13 mouse cellular contexts compared by ENCODE assay signal in the genomic region with DNA sequence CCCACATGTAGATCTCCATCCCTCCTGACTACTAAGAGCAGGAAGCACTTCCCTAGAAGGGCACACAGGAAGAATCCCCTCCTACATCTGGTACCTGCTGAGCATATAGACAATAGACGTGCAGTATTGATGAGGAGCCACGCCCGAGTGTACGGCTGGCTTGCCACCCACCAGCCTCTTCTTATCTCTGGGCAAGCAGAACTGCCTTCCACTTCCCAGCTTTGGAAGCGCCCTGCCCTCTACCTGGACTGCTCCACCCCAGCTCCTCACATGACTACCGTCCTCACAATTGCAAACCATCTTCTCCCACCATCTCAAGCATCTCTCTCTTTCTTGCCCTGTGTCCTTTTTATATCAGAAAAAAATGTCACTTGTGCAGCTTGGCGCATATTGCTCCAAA.
"Had no signal": no experiment of that assay in that cellular context is flagged by ENCODE, and none has a peak within 500 bp of the region (broad histone marks: within the 10 kb centered on the region; RNA-seq: fewer than 3 reads in every experiment).

No protein-coding gene starts in this region.

- H3K9ac ChIP-seq: intestine, embryonic 15.5 days; lung, embryonic 15.5 days had no signal

- ATAC-seq: intestine, embryonic 15.5 days had no signal

- H3K4me1 ChIP-seq: intestine, embryonic 15.5 days; lung, embryonic 15.5 days had no signal

- H3K4me3 ChIP-seq: intestine, embryonic 15.5 days; lung, embryonic 15.5 days; megakaryocyte, embryonic 14.5 days had no signal

- H3K27me3 ChIP-seq: intestine, embryonic 15.5 days; lung, embryonic 15.5 days; megakaryocyte, embryonic 14.5 days had no signal

- H3K27ac ChIP-seq: intestine, embryonic 15.5 days; lung, embryonic 15.5 days had no signal

- H3K9me3 ChIP-seq: intestine, embryonic 15.5 days; lung, embryonic 15.5 days had no signal

- DNase-seq: kidney, adult 11 months; kidney, adult 8-10 months; kidney, postnatal 25 days; lung, adult 18-20 months; lung, postnatal 10 days; lung, postnatal 36 days; midbrain, embryonic 14.5 days; thymus, adult 18-20 months; thymus, postnatal 25 days had no signal

- H3K4me2 ChIP-seq: intestine, embryonic 15.5 days; lung, embryonic 15.5 days; midbrain, embryonic 11.5 days had no signal
